Mouse (Mus musculus) ES-E14 (cell line): ENCODE results near the gene Abca2. TPM values are rescaled to one million over a fixed set of nuclear protein-coding genes. Genes with fewer than 3 reads are reported as not detected.
A peak's percentile ranks its signal among the peaks of the same experiment; 100 is the strongest.

Source experiments
- DNase-seq: peaks from one replicate; pipeline ENCODE4 v3.0.0-alpha.2; 2013; ENCODE audit warnings: low read depth, low spot score
- H3K27ac ChIP-seq: 2 replicates; pipeline ENCODE4 v1.5.1; 2012; ENCODE audit warnings: low read depth, mild to moderate bottlenecking, low read length, moderate library complexity, mixed read lengths; ENCODE audit not compliant: poor library complexity, insufficient read depth, severe bottlenecking
- H3K36me3 ChIP-seq: 2 replicates; pipeline ENCODE4 v1.6.1; 2012; ENCODE audit warnings: mild to moderate bottlenecking, low read length, moderate library complexity, mixed read lengths; ENCODE audit not compliant: control insufficient read depth, poor library complexity, insufficient read depth, severe bottlenecking
- H3K4me1 ChIP-seq, 2 experiments: fragments of 150-350 bp in 1 of 2; sonication (generic) in 1 of 2; 2 replicates each; pipeline ENCODE4 v1.6.1; 2012; ENCODE audit warnings: low read length in 2 of 2, mild to moderate bottlenecking in 1 of 2, mixed read lengths in 1 of 2; ENCODE audit not compliant: control insufficient read depth in 2 of 2, insufficient read depth in 2 of 2, poor library complexity in 1 of 2
- H3K4me3 ChIP-seq, 2 experiments: fragments of 150-350 bp in 1 of 2; sonication (generic) in 1 of 2; 2 replicates each; pipeline ENCODE4 v1.5.1; 2012; ENCODE audit warnings: low read length in 2 of 2, low read depth in 1 of 2, mild to moderate bottlenecking in 1 of 2, mixed read lengths in 1 of 2; ENCODE audit not compliant: insufficient read depth in 1 of 2, poor library complexity in 1 of 2, severe bottlenecking in 1 of 2
- H3K9ac ChIP-seq: 2 replicates; pipeline ENCODE4 v1.6.1; 2012; ENCODE audit warnings: low read depth, mild to moderate bottlenecking, low read length, mixed read lengths; ENCODE audit not compliant: poor library complexity, insufficient read depth, severe bottlenecking
- H3K9me3 ChIP-seq: fragments of 150-350 bp; sonication (generic); 2 replicates; pipeline ENCODE4 v1.6.1; 2012; ENCODE audit warnings: low read depth, mild to moderate bottlenecking, low read length; ENCODE audit not compliant: control insufficient read depth, insufficient read depth
- CHD2 ChIP-seq: IDR thresholded peaks from 2 replicates; pipeline ENCODE4 v1.6.1; 2014; ENCODE audit warnings: mild to moderate bottlenecking, low read depth, low read length, inconsistent platforms
- HCFC1 ChIP-seq: IDR thresholded peaks from 2 replicates; pipeline ENCODE4 v1.6.1; 2012; ENCODE audit warnings: low read length, inconsistent platforms, borderline replicate concordance; ENCODE audit not compliant: insufficient read depth
- MAFK ChIP-seq: IDR thresholded peaks from 2 replicates; pipeline ENCODE4 v1.6.1; 2014; ENCODE audit warnings: mild to moderate bottlenecking, low read depth, low read length, inconsistent platforms; ENCODE audit not compliant: insufficient read depth
- ZC3H11A ChIP-seq: IDR thresholded peaks from 2 replicates; pipeline ENCODE4 v1.6.1; 2012; ENCODE audit warnings: low read depth, mild to moderate bottlenecking, inconsistent platforms, low read length, borderline replicate concordance
- ZNF384 ChIP-seq: IDR thresholded peaks from 2 replicates; pipeline ENCODE4 v1.6.1; 2012; ENCODE audit warnings: low read depth, low read length, inconsistent platforms
- in situ Hi-C, 2 experiments: fragments of 600-800 bp; cut with MboI; formaldehyde crosslinking; loops; one replicate each; pipeline ENCODE4 v1.15.1; 2025; ENCODE audit warnings: low sequenced_read_pairs in 2 of 2, inconsistent platforms in 1 of 2; ENCODE audit not compliant: unreplicated experiment in 2 of 2
- total RNA-seq: library from RNA; depleted of rRNA; stranded (reverse); fragments of 300-350 nt; gene quantifications from 2 replicates; pipeline ENCODE4 v1.2.3, GENCODE M21; 2012; rRNA removed

Gene Abca2
- 12.6 and 21.9 TPM in 2 replicates for total RNA-seq

GRCm38 (mm10) chr2:25428442-25429236 is at the start of gene Abca2:
Gene Abca2, plus strand, starts transcription at chr2:25428703.
- Histone ChIP-seq H3K9me3 (no peaks in the 10 kb centered on the region), H3K4me3 (peak within 1 kb of the TSS; percentile 81 to 86), H3K9ac (peak within 1 kb of the TSS; percentile 79), H3K27ac (no peak within 1 kb of the TSS), H3K36me3 (no peaks in the 10 kb centered on the region; the same call in 1 of the 2 replicates), H3K4me1 (peaks cover 0 to 8% of the 10 kb centered on the region in 2 experiments; a peak in 1 of 4 replicates)
- no peak for TF ChIP-seq ZC3H11A
- TF ChIP-seq HCFC1, result no peak; the same call in 1 of the 2 replicates
- TF ChIP-seq CHD2, result no peak
- no peak for TF ChIP-seq ZNF384
- TF ChIP-seq MAFK, result no peak
- peak; percentile 81 for DNase-seq
- in situ Hi-C loops, result no loop called here

- Histone ChIP-seq H3K9me3 (no peaks in the 10 kb centered on the region), H3K9ac (no peak overlapping the region), H3K27ac (no peak overlapping the region), H3K4me3 (no peak overlapping the region), H3K36me3 (no peaks in the 10 kb centered on the region), H3K4me1 (peaks cover 0 to 15% of the 10 kb centered on the region in 2 experiments; a peak in 2 of 4 replicates)
- no peak for TF ChIP-seq ZNF384
- TF ChIP-seq MAFK, result no peak
- TF ChIP-seq HCFC1, result no peak
- no peak for TF ChIP-seq ZC3H11A
- no peak for TF ChIP-seq CHD2
- no peak for DNase-seq
- in situ Hi-C loops, result no loop called here
These were observed 44.0 kb upstream of the Abca2 start for GRCm38 (mm10) chr2:25384492-25384891.

DNA sequence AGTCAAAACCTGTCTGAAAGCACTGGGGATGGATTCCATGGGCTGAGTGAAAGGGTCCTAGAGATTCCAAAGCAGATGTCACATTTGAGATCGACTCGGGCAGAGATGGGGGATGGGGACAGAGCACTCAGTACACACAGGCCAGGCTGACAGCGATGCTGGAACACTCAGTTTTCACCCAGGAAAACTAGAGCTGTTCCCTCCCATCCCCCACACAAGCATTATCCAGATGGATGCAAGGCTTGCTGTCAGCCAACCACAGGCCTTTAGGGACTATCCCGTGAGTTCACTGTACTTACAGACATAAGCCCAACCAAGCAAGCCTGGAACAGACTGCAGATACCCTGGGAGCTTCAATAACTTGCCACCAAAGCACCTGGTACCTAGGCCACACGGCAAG is 37.2 kb upstream of the Abca2 start:
- H3K4me1 ChIP-seq, result peaks cover 0 to 4% of the 10 kb centered on the region in 2 experiments; a peak in 1 of 4 replicates
- H3K9me3 ChIP-seq, result no peaks in the 10 kb centered on the region
- no peak overlapping the region for H3K9ac ChIP-seq
- in situ Hi-C loops, result no loop called here
- no peak overlapping the region for H3K27ac ChIP-seq
- H3K36me3 ChIP-seq, result no peaks in the 10 kb centered on the region
- no peak for DNase-seq
- no peak overlapping the region for H3K4me3 ChIP-seq
- TF ChIP-seq ZC3H11A (no peak), MAFK (no peak), ZNF384 (no peak), HCFC1 (no peak), CHD2 (no peak)

GRCm38 (mm10) chr2:25394281-25395221 is 34.0 kb upstream of the Abca2 start:
- Histone ChIP-seq H3K27ac (no peak overlapping the region), H3K4me1 (peaks cover 0 to 9% of the 10 kb centered on the region in 2 experiments; a peak in 1 of 4 replicates), H3K9me3 (no peaks in the 10 kb centered on the region), H3K9ac (no peak overlapping the region), H3K36me3 (no peaks in the 10 kb centered on the region), H3K4me3 (no peak overlapping the region)
- TF ChIP-seq ZNF384, result no peak
- in situ Hi-C loops, result no loop called here
- no peak for DNase-seq
